ENCODE assay signal across 9 mouse cellular contexts in genomic region chr12:71748731-71749130, GRCm38 (mm10).
DNase-seq lines count a peak whose midpoint lies in the region; ATAC-seq and TF ChIP-seq lines count a peak whose summit lies in the region.
"Had no signal": no experiment of that assay in that cellular context is flagged by ENCODE, and none has a peak within 500 bp of the region (broad histone marks: within the 10 kb centered on the region; RNA-seq: fewer than 3 reads in every experiment).

No protein-coding gene starts in this region.

- TF ChIP-seq EP300 in liver, postnatal 0 days (IDR thresholded peaks at IDR 0.05; ENCODE audit: low read depth): no peak

- no peak for ATAC-seq in monocyte, adult 5-6 weeks (replicated peaks; ENCODE audit: insufficient number of reproducible peaks, low FRiP score, low TSS enrichment, poor library complexity, severe bottlenecking)
- ATAC-seq in embryonic facial prominence, embryonic 12.5 days (ENCODE audit: insufficient number of reproducible peaks, insufficient read depth, low FRiP score, low TSS enrichment): peak; percentile 84
- peak; percentile 46; the same call in 1 of the 2 replicates for ATAC-seq in stomach, embryonic 14.5 days (ENCODE audit: insufficient number of reproducible peaks, insufficient read depth, low FRiP score, low read depth)
- no peak for ATAC-seq in liver, postnatal 0 days

- H3K27me3 ChIP-seq in embryonic facial prominence, embryonic 12.5 days: no peaks in the 10 kb centered on the region
- H3K27me3 ChIP-seq in heart, embryonic 10.5 days (ENCODE audit: insufficient read depth, poor library complexity, severe bottlenecking): no peaks in the 10 kb centered on the region
- no peaks in the 10 kb centered on the region for H3K27me3 ChIP-seq in stomach, embryonic 14.5 days (ENCODE audit: control insufficient read depth, insufficient read depth, low read length)
- no peaks in the 10 kb centered on the region for H3K27me3 ChIP-seq in liver, postnatal 0 days (ENCODE audit: insufficient read depth, low read length)

- peak; percentile 21; the same call in 1 of the 2 replicates for TF ChIP-seq POLR2A in lung, adult 2 months (IDR thresholded peaks at IDR 0.05; ENCODE audit: borderline replicate concordance, extremely low read depth, low read depth, low read length)

- no peak overlapping the region for H3K4me3 ChIP-seq in embryonic facial prominence, embryonic 12.5 days
- H3K4me3 ChIP-seq in heart, embryonic 10.5 days: no peak overlapping the region
- no peak overlapping the region for H3K4me3 ChIP-seq in lung, adult 2 months (replicated peaks; ENCODE audit: extremely low read depth, low read depth, low read length)
- H3K4me3 ChIP-seq in stomach, embryonic 14.5 days (ENCODE audit: low read depth, low read length): no peak overlapping the region
- H3K4me3 ChIP-seq in liver, postnatal 0 days (ENCODE audit: low read depth, low read length): no peak overlapping the region

- no peak for TF ChIP-seq CTCF in lung, adult 2 months (IDR thresholded peaks at IDR 0.05; ENCODE audit: insufficient read depth, low read length)
- TF ChIP-seq CTCF in liver, postnatal 0 days (IDR thresholded peaks at IDR 0.05; ENCODE audit: low read depth): no peak

- peak; percentile 6 to 18 for DNase-seq in monocyte, adult 2 months (ENCODE audit: low read depth in 1 of 2, low spot score in 2 of 2)
- no peak for DNase-seq in heart, embryonic 10.5 days (ENCODE audit: low spot score)
- DNase-seq in kidney, postnatal 10 days: peak; percentile 83
- DNase-seq in lung, adult 2 months: no peak
- DNase-seq in liver, postnatal 0 days: no peak

- no peaks in the 10 kb centered on the region for H3K9me3 ChIP-seq in embryonic facial prominence, embryonic 12.5 days
- H3K9me3 ChIP-seq in heart, embryonic 10.5 days: no peaks in the 10 kb centered on the region
- H3K9me3 ChIP-seq in stomach, embryonic 14.5 days (ENCODE audit: control insufficient read depth, low read depth, low read length): no peaks in the 10 kb centered on the region
- H3K9me3 ChIP-seq in liver, postnatal 0 days (ENCODE audit: low read length): no peaks in the 10 kb centered on the region
- H3K9me3 ChIP-seq: G1E had no signal

- no peaks in the 10 kb centered on the region for H3K36me3 ChIP-seq in embryonic facial prominence, embryonic 12.5 days
- no peaks in the 10 kb centered on the region for H3K36me3 ChIP-seq in heart, embryonic 10.5 days
- no peaks in the 10 kb centered on the region for H3K36me3 ChIP-seq in stomach, embryonic 14.5 days (ENCODE audit: control insufficient read depth, insufficient read depth, low read length)
- no peaks in the 10 kb centered on the region for H3K36me3 ChIP-seq in liver, postnatal 0 days (replicated peaks; ENCODE audit: insufficient read depth, low read length)
- H3K36me3 ChIP-seq: G1E had no signal

- WGBS in embryonic facial prominence, embryonic 12.5 days: 35% methylated on average over 4 of the region's 4 CpGs
- WGBS in heart, embryonic 10.5 days: 42% methylated on average over 4 of the region's 4 CpGs
- 37% methylated on average over 4 of the region's 4 CpGs for WGBS in lung, adult 2 months
- WGBS in stomach, embryonic 14.5 days: 32% methylated on average over 4 of the region's 4 CpGs
- 59% methylated on average over 4 of the region's 4 CpGs for WGBS in liver, postnatal 0 days (ENCODE audit: insufficient replicate concordance)

- peak overlapping the region; percentile 76 for H3K27ac ChIP-seq in embryonic facial prominence, embryonic 12.5 days
- H3K27ac ChIP-seq in heart, embryonic 10.5 days: peak overlapping the region; percentile 67; the same call in 1 of the 2 replicates
- peak overlapping the region; percentile 96 for H3K27ac ChIP-seq in stomach, embryonic 14.5 days (ENCODE audit: low read length)
- no peak overlapping the region for H3K27ac ChIP-seq in liver, postnatal 0 days (ENCODE audit: low read depth)

- peaks cover 39% of the 10 kb centered on the region for H3K4me1 ChIP-seq in embryonic facial prominence, embryonic 12.5 days
- peaks cover 27% of the 10 kb centered on the region for H3K4me1 ChIP-seq in heart, embryonic 10.5 days
- H3K4me1 ChIP-seq in lung, adult 2 months (ENCODE audit: control insufficient read depth, insufficient read depth, low read length): no peaks in the 10 kb centered on the region
- peaks cover 23% of the 10 kb centered on the region; the same call in 1 of the 2 replicates for H3K4me1 ChIP-seq in stomach, embryonic 14.5 days (ENCODE audit: control insufficient read depth, insufficient read depth, low read length)
- H3K4me1 ChIP-seq in liver, postnatal 0 days (ENCODE audit: insufficient read depth): no peaks in the 10 kb centered on the region

- 0 out of 2 replicates have a peak overlapping the region, but pooled peaks have one; percentile 12 for H3K4me2 ChIP-seq in embryonic facial prominence, embryonic 12.5 days (replicated peaks)
- 0 out of 2 replicates have a peak overlapping the region, but pooled peaks have one; percentile 27 for H3K4me2 ChIP-seq in stomach, embryonic 14.5 days (replicated peaks; ENCODE audit: low read depth, low read length)
- H3K4me2 ChIP-seq in liver, postnatal 0 days (ENCODE audit: low read depth, low read length): no peak overlapping the region

- no peak overlapping the region for H3K9ac ChIP-seq in embryonic facial prominence, embryonic 12.5 days
- no peak overlapping the region for H3K9ac ChIP-seq in stomach, embryonic 14.5 days (replicated peaks; ENCODE audit: low read depth, low read length)
- no peak overlapping the region for H3K9ac ChIP-seq in liver, postnatal 0 days (replicated peaks)

Comparison
In these comparisons a context has a peak if more than half of its experiments do, and no peak if none do; other contexts are left out.
1. DNase-seq: peak in monocyte, adult 2 months (2 of 2) and kidney, postnatal 10 days (single experiment); none in heart, embryonic 10.5 days (single experiment), lung, adult 2 months (single experiment) and liver, postnatal 0 days (single experiment).
2. ATAC-seq: peak in embryonic facial prominence, embryonic 12.5 days (single experiment) and stomach, embryonic 14.5 days (single experiment); none in monocyte, adult 5-6 weeks (single experiment) and liver, postnatal 0 days (single experiment).